Mouse (Mus musculus): ENCODE data around the gene Stk10. TPM values are rescaled to one million over a fixed set of nuclear protein-coding genes. Genes with fewer than 3 reads are reported as not detected.

The Stk10 gene
- 1.6 and 2.2 TPM in 2 replicates for polyA plus RNA-seq (2014; fragmentation: Nextera tagmentation; extraction: Ambion mirVana)

DNA sequence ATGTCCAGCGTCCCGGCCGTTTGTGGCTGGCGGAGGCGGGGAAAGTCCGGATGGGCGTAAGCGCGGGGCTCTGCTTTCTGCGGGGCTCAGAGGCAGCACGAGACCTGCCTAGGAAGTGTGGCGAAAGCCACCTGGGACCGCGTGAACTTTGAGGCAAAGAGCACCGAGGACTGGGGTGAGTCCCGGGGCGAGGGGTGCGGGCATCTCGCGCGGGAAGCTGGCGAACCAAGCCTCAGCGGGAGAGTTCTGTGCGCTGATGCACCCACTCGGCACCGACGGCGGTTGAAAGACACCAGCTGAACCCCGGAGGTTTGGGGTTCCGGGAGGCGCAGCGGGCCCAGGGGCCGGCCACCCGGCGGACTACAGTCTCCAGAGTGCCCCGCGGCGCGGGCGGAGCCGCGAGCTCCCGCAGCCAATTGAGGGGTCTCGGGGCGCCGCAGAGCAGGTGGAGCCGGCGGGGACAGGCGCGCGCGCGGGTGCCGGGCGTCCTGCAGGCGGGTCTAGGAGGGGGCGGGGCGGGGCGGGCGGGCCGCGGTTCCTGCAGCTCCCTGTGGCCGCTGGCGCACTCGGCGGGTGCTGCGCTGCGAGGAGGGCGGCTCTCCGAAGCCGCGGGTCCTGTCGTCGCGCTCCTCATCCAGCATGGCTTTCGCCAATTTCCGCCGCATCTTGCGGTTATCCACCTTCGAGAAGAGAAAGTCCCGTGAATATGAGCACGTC is at the start of gene Stk10:
Stk10 (plus strand) TSS at position 541 of the 717 bp plus-strand sequence.
- ATAC-seq (ENCODE audit: insufficient number of reproducible peaks, insufficient read depth, low FRiP score, low read depth) = peak; percentile 90
- 0 out of 4 replicates have a peak within 1 kb of the TSS, but pooled peaks have one; percentile 24 to 30 for H3K27ac ChIP-seq (replicated peaks in 1 of 2; ENCODE audit: control insufficient read depth in 1 of 2, insufficient read depth in 1 of 2, low read depth in 2 of 2, low read length in 2 of 2)
- H3K4me2 ChIP-seq (ENCODE audit: low read length) = peak within 1 kb of the TSS; percentile 100
- WGBS = under 1% methylated on average over 68 of the region's 82 CpGs
- peak within 1 kb of the TSS; percentile 77 to 78 for H3K4me3 ChIP-seq (ENCODE audit: control insufficient read depth in 1 of 2, insufficient read depth in 1 of 2, low read depth in 1 of 2, low read length in 2 of 2)
- no peaks in the 10 kb centered on the region for H3K9me3 ChIP-seq (ENCODE audit: control insufficient read depth, low read length)
- peak within 1 kb of the TSS; percentile 82 for H3K9ac ChIP-seq (ENCODE audit: low read length)
- H3K4me1 ChIP-seq (ENCODE audit: control insufficient read depth in 2 of 2, insufficient read depth in 2 of 2, low read length in 2 of 2) = peaks cover 9 to 13% of the 10 kb centered on the region in 2 experiments; a peak in 3 of 4 replicates
- no peaks in the 10 kb centered on the region for H3K36me3 ChIP-seq (ENCODE audit: control insufficient read depth, insufficient read depth, low read length)
- H3K27me3 ChIP-seq (ENCODE audit: control insufficient read depth, insufficient read depth, low read length) = peaks cover 6% of the 10 kb centered on the region; the same call in 1 of the 2 replicates

DNA sequence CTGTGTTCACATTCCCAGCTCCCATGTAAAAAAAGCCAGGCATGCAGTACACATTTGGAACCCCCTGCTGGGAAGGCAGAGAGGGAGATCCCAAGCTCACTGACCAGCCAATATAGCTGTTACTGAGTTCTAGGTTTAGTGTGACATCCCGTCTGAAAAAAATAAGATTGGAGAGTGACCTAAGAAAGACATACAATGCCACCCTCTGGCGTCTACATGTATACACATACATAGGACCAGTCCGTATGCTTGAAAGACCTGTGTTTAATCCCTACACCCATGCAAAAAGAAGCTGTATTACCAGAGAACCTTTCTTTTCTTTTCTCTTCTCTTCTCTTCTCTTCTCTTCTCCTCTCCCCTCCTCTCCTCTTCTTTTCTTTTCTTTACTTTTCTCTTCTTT is 47.8 kb upstream of the Stk10 start:
- no peak for ATAC-seq (ENCODE audit: insufficient number of reproducible peaks, insufficient read depth, low FRiP score, low read depth)
- no peaks in the 10 kb centered on the region for H3K27me3 ChIP-seq (ENCODE audit: control insufficient read depth, insufficient read depth, low read length)
- no peaks in the 10 kb centered on the region for H3K36me3 ChIP-seq (ENCODE audit: control insufficient read depth, insufficient read depth, low read length)
- H3K9ac ChIP-seq (ENCODE audit: low read length) = no peak overlapping the region
- no peaks in the 10 kb centered on the region for H3K9me3 ChIP-seq (ENCODE audit: control insufficient read depth, low read length)
- 47% methylated on average over 3 of the region's 3 CpGs for WGBS
- no peak overlapping the region for H3K4me2 ChIP-seq (ENCODE audit: low read length)
- no peak overlapping the region for H3K27ac ChIP-seq (replicated peaks in 1 of 2; ENCODE audit: control insufficient read depth in 1 of 2, insufficient read depth in 1 of 2, low read depth in 2 of 2, low read length in 2 of 2)
- no peak overlapping the region for H3K4me3 ChIP-seq (ENCODE audit: control insufficient read depth in 1 of 2, insufficient read depth in 1 of 2, low read depth in 1 of 2, low read length in 2 of 2)
- peaks cover 5 to 25% of the 10 kb centered on the region in 2 experiments for H3K4me1 ChIP-seq (ENCODE audit: control insufficient read depth in 2 of 2, insufficient read depth in 2 of 2, low read length in 2 of 2)

DNA sequence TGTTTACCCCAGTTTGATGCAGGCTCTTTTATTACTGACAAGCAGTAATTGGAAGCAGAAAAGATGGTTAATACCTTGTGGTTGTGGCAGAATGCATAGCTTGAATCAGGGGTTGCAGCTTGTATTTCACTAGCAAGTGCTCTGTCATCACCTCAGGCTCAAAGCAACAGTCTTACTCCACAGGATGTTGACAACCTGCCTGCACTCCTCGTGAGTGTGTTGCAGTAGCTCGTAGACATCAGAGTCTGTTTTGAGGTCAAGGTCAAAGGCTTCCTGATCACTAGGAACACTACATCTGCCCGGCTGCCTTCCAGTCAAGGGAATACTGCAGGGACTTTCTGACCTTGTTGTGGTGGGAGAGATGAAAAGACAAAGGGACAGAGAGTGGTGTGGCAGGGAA is 46.5 kb upstream of the Stk10 start:
- no peak overlapping the region for H3K4me2 ChIP-seq (ENCODE audit: low read length)
- no peak overlapping the region; a peak in 1 of 4 replicates for H3K27ac ChIP-seq (replicated peaks in 1 of 2; ENCODE audit: control insufficient read depth in 1 of 2, insufficient read depth in 1 of 2, low read depth in 2 of 2, low read length in 2 of 2)
- H3K36me3 ChIP-seq (ENCODE audit: control insufficient read depth, insufficient read depth, low read length) = no peaks in the 10 kb centered on the region
- no peak overlapping the region for H3K9ac ChIP-seq (ENCODE audit: low read length)
- H3K4me1 ChIP-seq (ENCODE audit: control insufficient read depth in 2 of 2, insufficient read depth in 2 of 2, low read length in 2 of 2) = peaks cover 5 to 32% of the 10 kb centered on the region in 2 experiments
- no peaks in the 10 kb centered on the region for H3K9me3 ChIP-seq (ENCODE audit: control insufficient read depth, low read length)
- WGBS = 22% methylated on average over 3 of the region's 3 CpGs
- no peaks in the 10 kb centered on the region for H3K27me3 ChIP-seq (ENCODE audit: control insufficient read depth, insufficient read depth, low read length)
- no peak for ATAC-seq (ENCODE audit: insufficient number of reproducible peaks, insufficient read depth, low FRiP score, low read depth)
- H3K4me3 ChIP-seq (ENCODE audit: control insufficient read depth in 1 of 2, insufficient read depth in 1 of 2, low read depth in 1 of 2, low read length in 2 of 2) = no peak overlapping the region

DNA sequence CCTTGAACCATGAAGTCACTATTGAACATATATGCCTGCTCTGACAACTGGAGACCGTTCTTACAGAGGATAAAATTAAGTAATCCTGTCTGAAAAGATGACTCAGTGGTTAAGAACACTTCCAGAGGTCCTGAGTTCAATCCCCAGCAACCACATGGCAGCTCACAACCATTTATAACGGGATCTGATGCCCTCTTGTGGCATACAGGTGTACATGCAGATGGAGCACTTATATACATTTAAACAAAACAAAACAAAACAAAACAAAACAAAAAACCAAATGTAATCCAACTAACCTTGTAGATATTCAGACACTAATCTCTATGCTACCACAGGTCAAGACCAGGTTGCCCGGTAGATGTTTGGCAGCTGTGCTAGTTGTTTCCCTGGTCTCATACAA is 45.6 kb upstream of the Stk10 start:
- no peaks in the 10 kb centered on the region for H3K36me3 ChIP-seq (ENCODE audit: control insufficient read depth, insufficient read depth, low read length)
- H3K4me2 ChIP-seq (ENCODE audit: low read length) = no peak overlapping the region
- no peaks in the 10 kb centered on the region for H3K27me3 ChIP-seq (ENCODE audit: control insufficient read depth, insufficient read depth, low read length)
- ATAC-seq (ENCODE audit: insufficient number of reproducible peaks, insufficient read depth, low FRiP score, low read depth) = no peak
- no peaks in the 10 kb centered on the region for H3K9me3 ChIP-seq (ENCODE audit: control insufficient read depth, low read length)
- H3K4me3 ChIP-seq (ENCODE audit: control insufficient read depth in 1 of 2, insufficient read depth in 1 of 2, low read depth in 1 of 2, low read length in 2 of 2) = no peak overlapping the region
- H3K27ac ChIP-seq (replicated peaks in 1 of 2; ENCODE audit: control insufficient read depth in 1 of 2, insufficient read depth in 1 of 2, low read depth in 2 of 2, low read length in 2 of 2) = no peak overlapping the region
- 87% methylated on average over 3 of the region's 3 CpGs for WGBS
- no peak overlapping the region for H3K9ac ChIP-seq (ENCODE audit: low read length)
- H3K4me1 ChIP-seq (ENCODE audit: control insufficient read depth in 2 of 2, insufficient read depth in 2 of 2, low read length in 2 of 2) = peaks cover 5 to 32% of the 10 kb centered on the region in 2 experiments

DNA sequence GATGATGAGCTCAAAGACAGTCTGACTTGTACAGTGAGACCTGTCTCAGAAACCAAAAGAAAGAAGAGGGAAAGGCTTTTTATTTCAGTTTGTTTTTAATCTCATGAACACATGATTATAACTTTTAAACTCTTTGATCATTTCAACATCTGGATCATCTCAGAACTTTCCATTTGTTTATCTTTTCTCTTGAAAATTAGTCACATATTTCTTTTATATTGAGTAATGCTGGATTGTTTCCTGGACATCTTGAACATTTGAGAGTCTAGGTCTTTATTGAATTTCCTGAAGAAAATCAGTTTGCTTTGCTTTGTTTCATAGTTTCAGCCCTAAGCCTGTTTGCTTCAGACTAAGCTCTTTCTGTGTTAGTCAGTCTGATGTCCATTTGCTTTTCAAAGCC is 44.8 kb upstream of the Stk10 start:
- Histone ChIP-seq H3K4me1 (ENCODE audit: control insufficient read depth in 2 of 2, insufficient read depth in 2 of 2, low read length in 2 of 2) (peaks cover 5 to 32% of the 10 kb centered on the region in 2 experiments), H3K27me3 (ENCODE audit: control insufficient read depth, insufficient read depth, low read length) (no peaks in the 10 kb centered on the region), H3K9ac (ENCODE audit: low read length) (no peak overlapping the region), H3K27ac (replicated peaks in 1 of 2; ENCODE audit: control insufficient read depth in 1 of 2, insufficient read depth in 1 of 2, low read depth in 2 of 2, low read length in 2 of 2) (no peak overlapping the region), H3K4me3 (ENCODE audit: control insufficient read depth in 1 of 2, insufficient read depth in 1 of 2, low read depth in 1 of 2, low read length in 2 of 2) (no peak overlapping the region), H3K4me2 (ENCODE audit: low read length) (no peak overlapping the region), H3K9me3 (ENCODE audit: control insufficient read depth, low read length) (no peaks in the 10 kb centered on the region), H3K36me3 (ENCODE audit: control insufficient read depth, insufficient read depth, low read length) (no peaks in the 10 kb centered on the region)
- ATAC-seq (ENCODE audit: insufficient number of reproducible peaks, insufficient read depth, low FRiP score, low read depth) = no peak

DNA sequence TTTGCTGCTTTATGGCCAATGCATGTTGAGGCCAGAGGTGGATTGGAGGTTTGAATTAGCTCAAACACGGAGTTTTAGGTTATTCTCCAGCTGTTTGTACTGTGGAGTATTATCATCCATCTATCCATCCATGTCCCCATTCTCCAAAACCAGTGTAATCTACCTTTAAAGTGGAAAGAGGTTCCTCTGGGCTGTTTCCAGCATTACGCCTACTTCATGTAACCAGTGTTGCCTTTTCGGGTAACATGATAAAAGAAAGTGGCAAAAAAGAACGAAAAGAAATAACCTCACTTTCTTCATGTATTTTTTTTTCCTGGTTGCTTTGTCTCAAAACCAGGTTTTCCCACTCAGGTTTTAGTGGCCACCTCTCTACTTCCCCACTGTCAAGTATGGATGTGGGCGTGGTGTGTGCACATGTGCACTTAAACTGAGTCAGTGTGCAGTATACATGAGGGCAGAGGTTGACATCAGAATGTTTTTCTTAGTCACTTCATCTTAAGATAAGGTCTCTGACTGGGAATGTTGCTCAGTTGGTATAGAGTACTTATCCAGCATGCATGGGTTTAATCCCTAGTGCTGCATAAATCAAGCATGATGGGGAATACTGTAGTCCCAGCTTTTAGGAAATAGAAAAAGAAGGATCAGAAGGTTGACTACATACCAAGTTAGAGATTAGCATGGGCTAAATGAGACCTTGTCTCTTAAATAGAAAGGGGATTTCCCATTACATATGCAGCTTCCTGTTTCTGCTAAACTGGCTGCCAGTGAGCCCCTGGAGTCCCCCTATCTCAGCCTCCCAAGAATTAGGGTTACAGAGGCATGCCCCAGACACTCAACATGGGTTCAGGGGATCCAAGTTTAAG is 44.1 kb upstream of the Stk10 start:
- no peak for ATAC-seq (ENCODE audit: insufficient number of reproducible peaks, insufficient read depth, low FRiP score, low read depth)

DNA sequence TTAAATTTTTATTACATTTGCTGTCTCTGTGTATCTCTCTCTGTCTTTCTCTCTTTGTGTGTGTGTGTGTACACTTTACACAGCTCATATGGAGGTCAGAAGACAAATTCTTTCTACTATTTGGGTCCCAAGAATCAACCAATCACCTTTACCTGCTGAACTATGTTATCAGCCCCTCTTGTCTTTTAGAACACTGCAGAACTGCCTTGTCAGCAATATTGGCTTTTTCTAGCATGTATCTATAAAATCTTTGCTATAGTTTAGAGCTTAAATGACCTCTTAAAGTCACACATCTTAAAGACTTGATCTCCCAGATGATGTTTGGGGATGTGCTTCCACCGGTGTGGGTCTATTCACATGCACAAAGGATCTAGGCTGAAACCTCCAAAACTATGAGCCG is 42.0 kb upstream of the Stk10 start:
- H3K9me3 ChIP-seq (ENCODE audit: control insufficient read depth, low read length) = no peaks in the 10 kb centered on the region
- H3K4me3 ChIP-seq (ENCODE audit: control insufficient read depth in 1 of 2, insufficient read depth in 1 of 2, low read depth in 1 of 2, low read length in 2 of 2) = no peak overlapping the region
- H3K36me3 ChIP-seq (ENCODE audit: control insufficient read depth, insufficient read depth, low read length) = no peaks in the 10 kb centered on the region
- no peak for ATAC-seq (ENCODE audit: insufficient number of reproducible peaks, insufficient read depth, low FRiP score, low read depth)
- H3K4me1 ChIP-seq (ENCODE audit: control insufficient read depth in 2 of 2, insufficient read depth in 2 of 2, low read length in 2 of 2) = peaks cover 5 to 32% of the 10 kb centered on the region in 2 experiments
- H3K27me3 ChIP-seq (ENCODE audit: control insufficient read depth, insufficient read depth, low read length) = no peaks in the 10 kb centered on the region
- H3K4me2 ChIP-seq (ENCODE audit: low read length) = no peak overlapping the region
- WGBS = 99% methylated on average over 2 of the region's 2 CpGs
- no peak overlapping the region for H3K9ac ChIP-seq (ENCODE audit: low read length)
- H3K27ac ChIP-seq (replicated peaks in 1 of 2; ENCODE audit: control insufficient read depth in 1 of 2, insufficient read depth in 1 of 2, low read depth in 2 of 2, low read length in 2 of 2) = no peak overlapping the region

More for the DNA sequence above, 44.1 kb upstream of the Stk10 start:
- no peaks in the 10 kb centered on the region for H3K27me3 ChIP-seq (ENCODE audit: control insufficient read depth, insufficient read depth, low read length)
- H3K27ac ChIP-seq (replicated peaks in 1 of 2; ENCODE audit: control insufficient read depth in 1 of 2, insufficient read depth in 1 of 2, low read depth in 2 of 2, low read length in 2 of 2) = no peak overlapping the region; a peak in 1 of 4 replicates
- H3K4me1 ChIP-seq (ENCODE audit: control insufficient read depth in 2 of 2, insufficient read depth in 2 of 2, low read length in 2 of 2) = peaks cover 5 to 32% of the 10 kb centered on the region in 2 experiments
- H3K4me2 ChIP-seq (ENCODE audit: low read length) = no peak overlapping the region
- WGBS = 75% methylated on average over 5 of the region's 5 CpGs
- H3K9me3 ChIP-seq (ENCODE audit: control insufficient read depth, low read length) = no peaks in the 10 kb centered on the region
- H3K4me3 ChIP-seq (ENCODE audit: control insufficient read depth in 1 of 2, insufficient read depth in 1 of 2, low read depth in 1 of 2, low read length in 2 of 2) = no peak overlapping the region
- no peak overlapping the region for H3K9ac ChIP-seq (ENCODE audit: low read length)
- H3K36me3 ChIP-seq (ENCODE audit: control insufficient read depth, insufficient read depth, low read length) = no peaks in the 10 kb centered on the region
